Mouse (Mus musculus): ENCODE results near the gene Gm11596. TPM values are rescaled to one million over a fixed set of nuclear protein-coding genes. Genes with fewer than 3 reads are reported as not detected.

Gene Gm11596
- not detected for polyA plus RNA-seq (2014; fragmentation: Illumina TruSeq; extraction: RNeasy Lipid Tissue Mini Kit (QIAGEN cat#74804); ENCODE audit: low read depth, low replicate concordance)

GRCm38 (mm10) chr11:99793367-99793766 lies at the start of gene Gm11596:
Gene Gm11596 (minus strand): TSS chr11:99793467.

GRCm38 (mm10) chr11:99837966-99838365 lies 44.7 kb upstream of the Gm11596 start, which contains the start of gene 2300003K06Rik:
Gene 2300003K06Rik (minus strand): TSS chr11:99838066.

GRCm38 (mm10) chr11:99815566-99815965 lies 22.3 kb upstream of the Gm11596 start, which contains the start of gene Gm11564:
Gene Gm11564 (minus strand): TSS chr11:99815666.

GRCm38 (mm10) chr11:99809792-99810191 lies 16.5 kb upstream of the Gm11596 start, which contains the start of gene Krtap4-13:
Gene Krtap4-13 (minus strand): TSS chr11:99809892.

GRCm38 (mm10) chr11:99804346-99804745 lies 11.1 kb upstream of the Gm11596 start, which contains the start of gene Gm11554:
Gene Gm11554 (minus strand): TSS chr11:99804446.

GRCm38 (mm10) chr11:99798832-99799231 lies 5.6 kb upstream of the Gm11596 start, which contains the start of gene Gm11569:
Gene Gm11569 (minus strand): TSS chr11:99798932.

GRCm38 (mm10) chr11:99784900-99785299 lies 8.4 kb downstream of the Gm11596 start, which contains the start of gene Krtap4-9:
Gene Krtap4-9 (plus strand): TSS chr11:99785200.

GRCm38 (mm10) chr11:99780604-99781003 lies 12.7 kb downstream of the Gm11596 start, which contains the start of gene Krtap4-8:
Gene Krtap4-8 (minus strand): TSS chr11:99780704.

GRCm38 (mm10) chr11:99772813-99773212 lies 20.5 kb downstream of the Gm11596 start, which contains the start of gene Gm11595:
Gene Gm11595 (minus strand): TSS chr11:99772913.

Other genes starting within 250 kb of the Gm11596 start
- not detected for gene Krtap3-3, start 242.6 kb downstream of the Gm11596 start, polyA plus RNA-seq (2014; fragmentation: Illumina TruSeq; extraction: RNeasy Lipid Tissue Mini Kit (QIAGEN cat#74804); ENCODE audit: low read depth, low replicate concordance)
- gene Krtap3-2, start 236.6 kb downstream of the Gm11596 start, polyA plus RNA-seq (2014; fragmentation: Illumina TruSeq; extraction: RNeasy Lipid Tissue Mini Kit (QIAGEN cat#74804); ENCODE audit: low read depth, low replicate concordance), result not detected
- gene Gm11939, start 234.0 kb downstream of the Gm11596 start, polyA plus RNA-seq (2014; fragmentation: Illumina TruSeq; extraction: RNeasy Lipid Tissue Mini Kit (QIAGEN cat#74804); ENCODE audit: low read depth, low replicate concordance), result not detected
- gene Krtap3-1, start 226.8 kb downstream of the Gm11596 start, polyA plus RNA-seq (2014; fragmentation: Illumina TruSeq; extraction: RNeasy Lipid Tissue Mini Kit (QIAGEN cat#74804); ENCODE audit: low read depth, low replicate concordance), result not detected
- not detected for gene Krtap1-5, start 212.5 kb downstream of the Gm11596 start, polyA plus RNA-seq (2014; fragmentation: Illumina TruSeq; extraction: RNeasy Lipid Tissue Mini Kit (QIAGEN cat#74804); ENCODE audit: low read depth, low replicate concordance)
- not detected for gene Krtap1-4, start 209.8 kb downstream of the Gm11596 start, polyA plus RNA-seq (2014; fragmentation: Illumina TruSeq; extraction: RNeasy Lipid Tissue Mini Kit (QIAGEN cat#74804); ENCODE audit: low read depth, low replicate concordance)
- not detected for gene Krtap1-3, start 202.1 kb downstream of the Gm11596 start, polyA plus RNA-seq (2014; fragmentation: Illumina TruSeq; extraction: RNeasy Lipid Tissue Mini Kit (QIAGEN cat#74804); ENCODE audit: low read depth, low replicate concordance)
- not detected for gene Krtap9-3, start 195.4 kb downstream of the Gm11596 start, polyA plus RNA-seq (2014; fragmentation: Illumina TruSeq; extraction: RNeasy Lipid Tissue Mini Kit (QIAGEN cat#74804); ENCODE audit: low read depth, low replicate concordance)
- gene Gm11938, start 190.2 kb downstream of the Gm11596 start, polyA plus RNA-seq (2014; fragmentation: Illumina TruSeq; extraction: RNeasy Lipid Tissue Mini Kit (QIAGEN cat#74804); ENCODE audit: low read depth, low replicate concordance), result not detected
- gene Gm11937, start 183.3 kb downstream of the Gm11596 start, polyA plus RNA-seq (2014; fragmentation: Illumina TruSeq; extraction: RNeasy Lipid Tissue Mini Kit (QIAGEN cat#74804); ENCODE audit: low read depth, low replicate concordance), result not detected
- not detected for gene Krtap2-4, start 178.6 kb downstream of the Gm11596 start, polyA plus RNA-seq (2014; fragmentation: Illumina TruSeq; extraction: RNeasy Lipid Tissue Mini Kit (QIAGEN cat#74804); ENCODE audit: low read depth, low replicate concordance)
- not detected for gene Gm11562, start 173.0 kb downstream of the Gm11596 start, polyA plus RNA-seq (2014; fragmentation: Illumina TruSeq; extraction: RNeasy Lipid Tissue Mini Kit (QIAGEN cat#74804); ENCODE audit: low read depth, low replicate concordance)
- not detected for gene Krtap4-1, start 165.2 kb downstream of the Gm11596 start, polyA plus RNA-seq (2014; fragmentation: Illumina TruSeq; extraction: RNeasy Lipid Tissue Mini Kit (QIAGEN cat#74804); ENCODE audit: low read depth, low replicate concordance)
- not detected for gene Krtap4-2, start 158.4 kb downstream of the Gm11596 start, polyA plus RNA-seq (2014; fragmentation: Illumina TruSeq; extraction: RNeasy Lipid Tissue Mini Kit (QIAGEN cat#74804); ENCODE audit: low read depth, low replicate concordance)
- not detected for gene Krtap4-7, start 149.4 kb downstream of the Gm11596 start, polyA plus RNA-seq (2014; fragmentation: Illumina TruSeq; extraction: RNeasy Lipid Tissue Mini Kit (QIAGEN cat#74804); ENCODE audit: low read depth, low replicate concordance)
- not detected for gene Gm11555, start 143.2 kb downstream of the Gm11596 start, polyA plus RNA-seq (2014; fragmentation: Illumina TruSeq; extraction: RNeasy Lipid Tissue Mini Kit (QIAGEN cat#74804); ENCODE audit: low read depth, low replicate concordance)
- gene Gm11563, start 134.5 kb downstream of the Gm11596 start, polyA plus RNA-seq (2014; fragmentation: Illumina TruSeq; extraction: RNeasy Lipid Tissue Mini Kit (QIAGEN cat#74804); ENCODE audit: low read depth, low replicate concordance), result not detected
- not detected for gene Krtap4-6, start 127.5 kb downstream of the Gm11596 start, polyA plus RNA-seq (2014; fragmentation: Illumina TruSeq; extraction: RNeasy Lipid Tissue Mini Kit (QIAGEN cat#74804); ENCODE audit: low read depth, low replicate concordance)
- gene Gm14190, start 102.7 kb downstream of the Gm11596 start, polyA plus RNA-seq (2014; fragmentation: Illumina TruSeq; extraction: RNeasy Lipid Tissue Mini Kit (QIAGEN cat#74804); ENCODE audit: low read depth, low replicate concordance), result not detected
- gene Gm14180, start 59.2 kb downstream of the Gm11596 start, polyA plus RNA-seq (2014; fragmentation: Illumina TruSeq; extraction: RNeasy Lipid Tissue Mini Kit (QIAGEN cat#74804); ENCODE audit: low read depth, low replicate concordance), result not detected
- gene Gm11595, start 20.6 kb downstream of the Gm11596 start, polyA plus RNA-seq (2014; fragmentation: Illumina TruSeq; extraction: RNeasy Lipid Tissue Mini Kit (QIAGEN cat#74804); ENCODE audit: low read depth, low replicate concordance), result not detected
- gene Krtap4-8, start 12.8 kb downstream of the Gm11596 start, polyA plus RNA-seq (2014; fragmentation: Illumina TruSeq; extraction: RNeasy Lipid Tissue Mini Kit (QIAGEN cat#74804); ENCODE audit: low read depth, low replicate concordance), result not detected
- not detected for gene Krtap4-9, start 8.3 kb downstream of the Gm11596 start, polyA plus RNA-seq (2014; fragmentation: Illumina TruSeq; extraction: RNeasy Lipid Tissue Mini Kit (QIAGEN cat#74804); ENCODE audit: low read depth, low replicate concordance)
- gene Gm11569, start 5.5 kb upstream of the Gm11596 start, polyA plus RNA-seq (2014; fragmentation: Illumina TruSeq; extraction: RNeasy Lipid Tissue Mini Kit (QIAGEN cat#74804); ENCODE audit: low read depth, low replicate concordance), result not detected
- gene Gm11554, start 11.0 kb upstream of the Gm11596 start, polyA plus RNA-seq (2014; fragmentation: Illumina TruSeq; extraction: RNeasy Lipid Tissue Mini Kit (QIAGEN cat#74804); ENCODE audit: low read depth, low replicate concordance), result not detected
- gene Krtap4-13, start 16.4 kb upstream of the Gm11596 start, polyA plus RNA-seq (2014; fragmentation: Illumina TruSeq; extraction: RNeasy Lipid Tissue Mini Kit (QIAGEN cat#74804); ENCODE audit: low read depth, low replicate concordance), result not detected
- not detected for gene Gm11564, start 22.2 kb upstream of the Gm11596 start, polyA plus RNA-seq (2014; fragmentation: Illumina TruSeq; extraction: RNeasy Lipid Tissue Mini Kit (QIAGEN cat#74804); ENCODE audit: low read depth, low replicate concordance)
- not detected for gene 2300003K06Rik, start 44.6 kb upstream of the Gm11596 start, polyA plus RNA-seq (2014; fragmentation: Illumina TruSeq; extraction: RNeasy Lipid Tissue Mini Kit (QIAGEN cat#74804); ENCODE audit: low read depth, low replicate concordance)
- gene Krtap4-16, start 58.1 kb upstream of the Gm11596 start, polyA plus RNA-seq (2014; fragmentation: Illumina TruSeq; extraction: RNeasy Lipid Tissue Mini Kit (QIAGEN cat#74804); ENCODE audit: low read depth, low replicate concordance), result not detected
- not detected for gene Gm11568, start 64.5 kb upstream of the Gm11596 start, polyA plus RNA-seq (2014; fragmentation: Illumina TruSeq; extraction: RNeasy Lipid Tissue Mini Kit (QIAGEN cat#74804); ENCODE audit: low read depth, low replicate concordance)
- not detected for gene Gm11559, start 71.0 kb upstream of the Gm11596 start, polyA plus RNA-seq (2014; fragmentation: Illumina TruSeq; extraction: RNeasy Lipid Tissue Mini Kit (QIAGEN cat#74804); ENCODE audit: low read depth, low replicate concordance)
- gene Krtap9-1, start 79.9 kb upstream of the Gm11596 start, polyA plus RNA-seq (2014; fragmentation: Illumina TruSeq; extraction: RNeasy Lipid Tissue Mini Kit (QIAGEN cat#74804); ENCODE audit: low read depth, low replicate concordance), result not detected
- gene Gm11567, start 85.7 kb upstream of the Gm11596 start, polyA plus RNA-seq (2014; fragmentation: Illumina TruSeq; extraction: RNeasy Lipid Tissue Mini Kit (QIAGEN cat#74804); ENCODE audit: low read depth, low replicate concordance), result not detected
- not detected for gene Krtap31-1, start 114.5 kb upstream of the Gm11596 start, polyA plus RNA-seq (2014; fragmentation: Illumina TruSeq; extraction: RNeasy Lipid Tissue Mini Kit (QIAGEN cat#74804); ENCODE audit: low read depth, low replicate concordance)
- 0.49 TPM for gene Gm11565, start 121.3 kb upstream of the Gm11596 start, polyA plus RNA-seq (2014; fragmentation: Illumina TruSeq; extraction: RNeasy Lipid Tissue Mini Kit (QIAGEN cat#74804); ENCODE audit: low read depth, low replicate concordance)
- not detected for gene Krtap31-2, start 142.8 kb upstream of the Gm11596 start, polyA plus RNA-seq (2014; fragmentation: Illumina TruSeq; extraction: RNeasy Lipid Tissue Mini Kit (QIAGEN cat#74804); ENCODE audit: low read depth, low replicate concordance)
- not detected for gene Krtap9-5, start 155.0 kb upstream of the Gm11596 start, polyA plus RNA-seq (2014; fragmentation: Illumina TruSeq; extraction: RNeasy Lipid Tissue Mini Kit (QIAGEN cat#74804); ENCODE audit: low read depth, low replicate concordance)
- gene Krtap29-1, start 185.6 kb upstream of the Gm11596 start, polyA plus RNA-seq (2014; fragmentation: Illumina TruSeq; extraction: RNeasy Lipid Tissue Mini Kit (QIAGEN cat#74804); ENCODE audit: low read depth, low replicate concordance), result not detected
- gene Krtap16-1, start 193.1 kb upstream of the Gm11596 start, polyA plus RNA-seq (2014; fragmentation: Illumina TruSeq; extraction: RNeasy Lipid Tissue Mini Kit (QIAGEN cat#74804); ENCODE audit: low read depth, low replicate concordance), result not detected
- not detected for gene Krtap17-1, start 200.5 kb upstream of the Gm11596 start, polyA plus RNA-seq (2014; fragmentation: Illumina TruSeq; extraction: RNeasy Lipid Tissue Mini Kit (QIAGEN cat#74804); ENCODE audit: low read depth, low replicate concordance)
- not detected for gene Krt33a, start 222.7 kb upstream of the Gm11596 start, polyA plus RNA-seq (2014; fragmentation: Illumina TruSeq; extraction: RNeasy Lipid Tissue Mini Kit (QIAGEN cat#74804); ENCODE audit: low read depth, low replicate concordance)
- gene Krt33b, start 236.4 kb upstream of the Gm11596 start, polyA plus RNA-seq (2014; fragmentation: Illumina TruSeq; extraction: RNeasy Lipid Tissue Mini Kit (QIAGEN cat#74804); ENCODE audit: low read depth, low replicate concordance), result not detected
- not detected for gene Krt34, start 248.1 kb upstream of the Gm11596 start, polyA plus RNA-seq (2014; fragmentation: Illumina TruSeq; extraction: RNeasy Lipid Tissue Mini Kit (QIAGEN cat#74804); ENCODE audit: low read depth, low replicate concordance)